Mouse (Mus musculus): Measurements from ENCODE around the gene Sec63.

DNA sequence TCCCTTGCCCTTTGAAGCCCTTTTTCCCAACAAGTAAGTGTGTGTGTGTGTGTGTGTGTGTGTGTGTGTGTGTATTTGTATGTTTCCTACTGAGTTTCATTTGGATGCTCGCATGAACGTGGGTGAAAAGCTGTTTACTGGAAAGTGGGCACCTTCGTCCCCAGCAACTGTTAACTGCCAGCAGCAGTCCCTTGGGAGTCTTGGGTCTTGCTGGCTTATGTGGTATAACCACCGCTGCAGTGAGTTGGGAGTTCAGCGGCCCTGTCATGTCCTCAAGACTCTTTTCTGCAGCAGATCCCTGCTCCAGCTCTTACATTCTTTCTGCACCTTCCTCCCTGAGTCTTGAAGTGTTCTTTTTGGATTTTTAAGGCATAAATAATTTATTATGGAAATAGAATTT is 65.9 kb downstream of the Sec63 start:
- no peak for TF ChIP-seq NANOG (IDR thresholded peaks at IDR 0.05; ENCODE audit: borderline replicate concordance, low read length)
- no peak for TF ChIP-seq CTCF (conservative IDR thresholded peaks at IDR 0.05; ENCODE audit: low read length)

All from E14TG2a.4 (cell line).